Mouse (Mus musculus) cerebellum, adult (tissue): Measurements from ENCODE around the gene Dennd1b.

Experiments
- ATAC-seq: cut with Nextera tagmentation; 2 replicates; pipeline ENCODE4 v1.9.2; 2017; ENCODE audit warnings: mild to moderate bottlenecking, moderate library complexity, mixed read lengths; ENCODE audit not compliant: insufficient number of reproducible peaks, low FRiP score, low TSS enrichment

Gene Dennd1b

DNA sequence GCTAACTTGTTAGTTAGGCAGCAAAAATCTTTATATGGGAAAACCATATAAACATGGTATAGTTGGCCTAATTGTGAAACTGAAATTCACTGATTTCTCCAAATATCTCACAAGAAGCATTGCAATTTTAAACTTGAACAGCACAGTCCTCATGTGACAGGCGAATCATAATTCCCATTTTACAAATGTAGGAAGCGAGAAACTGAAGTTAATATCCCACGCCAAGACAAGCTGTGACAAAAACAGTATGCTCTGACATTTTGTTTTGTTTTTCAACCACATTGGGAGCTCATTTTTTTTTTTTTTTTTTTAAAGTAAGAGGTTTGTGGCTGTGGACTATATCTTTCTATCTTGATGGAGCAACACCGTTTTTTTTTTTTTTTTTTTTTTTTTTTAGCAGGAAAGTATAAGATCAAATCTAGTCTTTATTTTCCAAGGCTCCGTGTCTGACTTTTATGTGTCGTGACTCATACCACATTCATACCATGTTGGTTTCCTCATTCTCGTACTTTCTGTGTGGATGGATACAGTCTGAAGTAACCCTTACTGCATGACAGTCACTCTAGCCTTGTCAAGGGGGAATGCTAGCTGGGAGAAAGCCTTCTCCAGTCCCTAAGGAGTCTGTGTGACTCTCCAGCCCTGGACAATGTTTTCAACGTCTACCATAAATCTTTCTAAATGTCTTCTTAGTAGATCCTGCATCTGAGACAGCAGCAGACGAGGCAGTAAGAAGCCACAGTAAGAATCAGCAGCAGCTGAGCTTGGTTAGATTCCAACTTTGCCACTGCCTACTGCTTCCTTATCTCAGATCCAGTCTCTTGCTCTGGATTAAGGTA is 751 bp upstream of the Dennd1b start:
- ATAC-seq, result 0 out of 2 replicates have a peak, but pooled peaks have one; percentile 5

DNA sequence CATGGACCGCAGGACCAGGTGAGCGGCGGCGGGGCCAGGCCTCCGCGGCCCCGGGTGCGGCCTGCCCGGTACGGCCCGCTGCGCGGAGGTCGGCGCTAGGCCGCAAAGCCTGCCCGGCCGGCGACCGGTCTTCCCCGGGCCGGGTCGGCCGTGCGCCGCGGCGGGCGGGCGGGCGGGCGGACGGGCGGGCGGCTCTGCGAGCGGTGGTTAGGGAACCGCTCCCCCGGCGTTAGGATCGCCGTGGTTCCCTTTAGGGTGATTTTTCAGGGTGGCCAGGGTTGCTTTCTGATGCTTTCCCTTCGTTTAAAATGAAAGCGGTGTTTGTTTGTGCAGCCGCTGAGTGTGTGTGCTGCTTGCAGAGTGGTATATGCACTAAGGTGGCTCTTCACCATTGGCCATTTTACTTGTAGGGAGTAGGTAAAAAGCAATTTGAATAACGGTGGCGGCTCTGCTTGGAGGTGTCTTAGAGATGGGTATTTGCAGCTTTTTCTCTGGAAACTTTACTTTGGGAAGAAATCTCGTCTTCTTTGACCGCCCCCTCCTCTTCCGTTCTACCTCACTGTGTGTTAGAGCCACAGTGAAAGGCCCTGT is 728 bp downstream of the Dennd1b start:
- ATAC-seq, result peak; percentile 29

DNA sequence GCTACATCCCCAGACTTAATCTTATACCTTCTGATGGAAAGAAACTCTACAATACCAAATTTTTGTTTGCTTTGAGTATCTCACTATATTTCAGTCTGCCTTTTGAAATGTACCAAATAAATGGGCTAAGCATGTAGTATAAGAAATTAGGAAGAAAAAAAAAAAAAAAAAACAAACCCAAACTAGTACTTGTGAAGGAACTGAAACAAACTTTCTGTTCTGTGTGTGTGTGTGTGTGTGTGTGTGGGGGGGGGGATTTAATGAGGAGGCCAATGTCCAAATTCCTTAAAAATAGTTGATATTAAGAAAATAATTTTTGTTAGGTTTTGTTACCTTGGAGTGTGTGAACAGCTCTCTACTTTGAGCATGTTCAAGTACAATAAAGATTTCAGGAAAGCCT is 1.8 kb downstream of the Dennd1b start:
- ATAC-seq, result no peak

DNA sequence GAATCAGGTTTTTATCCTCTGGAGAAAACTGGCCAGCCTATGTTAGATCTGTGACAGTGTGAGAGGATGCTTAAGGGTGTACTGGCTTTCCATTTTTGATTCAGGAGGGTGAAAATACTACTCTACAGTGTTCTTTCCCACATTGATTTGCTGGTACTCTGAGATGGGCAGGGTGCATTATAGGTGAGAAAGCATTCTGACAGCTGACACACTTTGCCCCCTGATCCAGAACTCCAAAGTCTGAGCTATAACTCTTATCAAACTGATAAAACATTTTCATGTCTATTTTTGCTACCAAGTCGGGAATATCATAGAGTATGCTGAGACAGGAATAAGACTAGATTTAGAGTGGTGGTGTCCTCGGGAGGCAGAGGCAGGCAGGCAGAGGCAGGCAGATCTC is 2.3 kb downstream of the Dennd1b start:
- ATAC-seq, result no peak

DNA sequence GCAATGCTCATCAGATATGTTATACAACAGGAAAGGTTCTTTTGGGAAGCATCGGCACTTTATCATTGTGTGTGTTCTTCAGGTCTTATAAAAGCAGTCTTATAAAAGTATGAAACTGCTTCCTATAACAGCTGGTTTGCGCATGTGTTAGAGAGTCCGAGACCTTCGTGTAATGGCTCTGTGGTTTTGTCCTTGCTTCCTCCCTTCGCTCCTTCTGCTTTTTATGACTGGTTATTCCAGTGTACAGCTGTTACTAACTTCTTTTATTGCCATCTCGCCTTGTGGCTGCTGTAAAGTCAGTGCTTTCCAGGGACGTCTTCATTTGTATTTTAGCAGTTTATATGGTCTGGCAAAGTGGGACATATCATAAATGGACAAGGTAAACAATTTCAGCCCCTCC is 4.2 kb downstream of the Dennd1b start:
- ATAC-seq, result no peak

DNA sequence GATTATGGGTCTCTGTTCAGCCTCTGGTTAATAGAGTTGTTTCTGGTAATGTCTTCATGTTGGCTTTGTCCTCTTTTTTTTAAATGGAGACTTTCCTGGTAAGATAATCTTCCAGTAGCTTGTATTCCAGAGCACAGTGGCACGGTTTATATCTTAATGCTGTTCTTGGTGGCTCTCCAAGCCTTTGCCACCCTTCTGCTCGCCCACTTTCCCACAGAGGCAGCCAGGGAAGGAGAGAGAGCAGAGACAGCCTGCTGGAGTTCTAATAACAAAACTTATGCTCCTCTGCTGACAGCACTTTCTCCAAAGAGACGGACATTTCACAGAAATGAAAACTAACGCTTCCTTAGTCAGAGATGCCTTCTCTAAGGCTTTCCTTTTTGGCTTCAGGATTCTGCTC is 6.8 kb downstream of the Dennd1b start:
- ATAC-seq, result no peak

DNA sequence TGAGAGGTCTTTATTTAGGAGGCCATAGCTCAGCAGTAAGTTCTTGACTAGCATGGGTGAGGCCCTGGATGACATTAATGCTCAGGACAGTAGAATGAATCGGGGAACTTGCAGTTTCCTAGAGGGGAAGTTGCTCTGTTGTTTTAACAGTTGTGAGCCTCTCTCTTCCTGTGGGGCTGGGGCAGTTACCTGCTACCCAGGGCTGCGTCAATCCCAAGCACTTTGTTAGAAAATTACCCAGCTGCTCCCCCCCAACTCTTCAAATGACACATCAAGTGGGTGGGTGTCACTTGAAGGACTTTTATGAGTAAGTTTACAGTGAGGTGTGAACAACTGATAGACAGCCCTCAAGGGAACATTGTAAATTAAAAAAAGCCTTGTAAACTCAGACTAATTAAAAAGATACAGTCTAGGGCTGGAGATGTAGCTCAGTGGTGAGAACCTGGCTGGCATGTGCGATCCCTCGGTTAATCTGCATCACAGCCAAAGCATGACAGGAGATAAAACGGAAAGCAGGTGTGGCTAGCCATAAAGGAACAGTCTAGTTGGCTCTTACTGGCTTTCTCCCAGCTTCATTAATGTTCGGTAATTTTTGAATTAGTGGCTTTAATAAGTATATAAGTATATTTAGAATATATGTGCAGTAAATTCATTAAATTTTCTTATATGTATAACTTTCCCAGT is 10.4 kb downstream of the Dennd1b start:
- ATAC-seq, result no peak

DNA sequence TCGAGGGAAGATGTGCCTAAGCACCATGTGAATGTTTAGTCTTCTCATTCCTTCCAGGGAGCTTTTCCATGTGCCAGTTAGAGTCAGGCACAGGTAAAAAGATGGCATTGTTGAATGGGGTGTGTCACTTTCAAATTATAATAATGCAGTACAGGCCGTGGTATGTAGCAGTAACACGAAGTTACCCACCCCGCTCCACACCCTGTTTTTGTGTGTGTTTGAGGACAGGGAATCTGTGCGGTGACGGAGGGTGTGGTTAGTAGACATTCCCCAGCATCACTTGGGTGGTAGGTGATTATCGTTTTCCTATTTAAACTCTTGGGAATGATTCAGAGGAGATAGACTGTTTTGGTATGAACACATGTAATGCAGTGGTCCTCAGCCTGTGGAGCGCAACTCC is 11.6 kb downstream of the Dennd1b start:
- ATAC-seq, result no peak

DNA sequence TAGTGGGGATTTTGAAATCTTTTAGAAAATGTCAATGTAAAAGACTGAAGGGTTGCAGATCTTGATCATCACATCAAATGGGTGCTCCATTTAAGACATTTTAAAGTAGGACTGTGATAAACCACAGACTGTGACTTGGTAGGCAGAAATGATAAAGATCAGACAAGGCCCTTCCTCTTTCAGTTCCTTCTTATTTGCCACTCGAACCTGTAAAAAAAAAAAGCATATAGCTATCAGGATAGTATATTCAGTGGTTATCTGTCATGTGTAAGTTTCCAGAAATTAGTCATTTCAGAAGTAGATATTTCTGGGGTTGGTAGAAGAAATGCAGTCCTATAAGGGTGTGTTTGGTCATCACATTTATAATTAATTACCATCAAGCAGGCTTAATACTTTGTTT is 12.7 kb downstream of the Dennd1b start:
- ATAC-seq, result no peak

DNA sequence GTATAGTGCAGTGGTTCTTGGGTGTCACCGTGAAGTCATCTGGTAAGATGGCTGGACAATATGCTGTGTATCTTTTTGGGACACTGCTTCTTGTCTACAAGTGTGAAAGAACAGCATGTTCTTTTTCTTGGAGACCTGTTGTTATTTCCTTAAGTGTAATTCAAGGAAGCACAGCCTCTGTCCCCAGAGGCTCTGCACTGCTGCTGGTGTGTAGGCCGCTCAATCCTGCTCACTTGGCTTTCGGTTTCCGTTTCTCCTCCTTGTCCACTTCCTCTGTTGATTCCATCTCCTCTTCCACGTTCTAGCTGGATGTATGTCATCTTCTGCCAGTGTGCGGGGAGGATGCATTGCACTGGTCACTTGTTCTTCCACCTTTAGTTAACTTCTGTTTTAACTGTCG is 19.0 kb downstream of the Dennd1b start:
- no peak for ATAC-seq

DNA sequence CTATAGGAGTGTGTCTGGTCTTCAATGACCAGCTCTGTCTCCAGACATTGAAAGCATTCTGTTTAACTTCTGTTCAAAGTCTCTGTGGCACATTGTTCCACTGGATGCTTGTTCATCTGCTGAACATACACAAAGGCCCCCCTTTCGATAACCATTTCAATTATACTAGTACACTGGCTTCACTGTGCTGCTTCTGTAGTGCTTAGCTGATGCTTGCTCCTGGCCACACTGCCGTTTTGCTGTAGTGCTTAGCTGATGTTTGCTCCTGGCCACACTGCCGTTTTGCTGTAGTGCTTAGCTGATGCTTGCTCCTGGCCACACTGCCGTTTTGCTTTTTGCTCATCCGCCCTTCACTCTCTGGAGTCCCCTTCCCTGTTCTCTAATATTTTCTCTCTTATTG is 19.4 kb downstream of the Dennd1b start:
- no peak for ATAC-seq

DNA sequence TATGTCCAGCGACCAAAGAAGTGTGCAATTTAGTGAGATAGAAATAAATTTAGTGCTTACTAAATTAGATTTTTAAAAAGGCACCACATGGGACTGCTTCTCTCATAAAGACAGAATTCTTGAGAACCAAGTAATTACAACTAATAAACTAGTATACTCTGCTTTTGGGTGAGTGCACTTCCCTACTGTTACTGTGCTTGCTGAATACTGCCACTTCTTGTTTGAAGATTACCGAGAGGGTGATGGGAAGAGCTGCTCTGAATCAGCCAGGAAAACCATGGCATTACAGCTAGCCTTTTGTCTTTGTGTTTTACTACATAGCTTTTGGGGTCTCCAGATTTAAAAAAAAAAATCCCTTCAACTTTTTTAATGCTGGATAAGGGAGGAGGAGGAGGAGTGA is 19.8 kb downstream of the Dennd1b start:
- ATAC-seq, result no peak

DNA sequence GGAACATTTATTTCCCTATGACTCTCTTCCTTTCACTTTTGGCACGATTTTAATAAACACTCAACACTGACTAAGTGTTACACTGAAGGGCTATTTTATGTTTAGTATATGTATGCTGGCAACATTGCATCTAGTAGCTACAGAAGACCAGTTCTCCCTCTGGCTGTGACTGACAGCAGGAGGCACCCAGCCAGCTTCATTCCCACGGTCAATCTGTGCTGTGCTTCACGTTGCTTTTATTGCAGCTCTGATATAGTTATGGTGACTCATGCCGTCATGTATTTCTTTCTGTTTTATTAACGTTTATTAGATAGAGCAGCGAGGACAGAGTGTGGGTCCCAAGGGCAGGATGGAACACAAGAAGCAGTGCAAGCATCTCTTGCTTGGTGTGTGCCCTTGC is 20.2 kb downstream of the Dennd1b start:
- ATAC-seq, result 0 out of 2 replicates have a peak, but pooled peaks have one; percentile 64

DNA sequence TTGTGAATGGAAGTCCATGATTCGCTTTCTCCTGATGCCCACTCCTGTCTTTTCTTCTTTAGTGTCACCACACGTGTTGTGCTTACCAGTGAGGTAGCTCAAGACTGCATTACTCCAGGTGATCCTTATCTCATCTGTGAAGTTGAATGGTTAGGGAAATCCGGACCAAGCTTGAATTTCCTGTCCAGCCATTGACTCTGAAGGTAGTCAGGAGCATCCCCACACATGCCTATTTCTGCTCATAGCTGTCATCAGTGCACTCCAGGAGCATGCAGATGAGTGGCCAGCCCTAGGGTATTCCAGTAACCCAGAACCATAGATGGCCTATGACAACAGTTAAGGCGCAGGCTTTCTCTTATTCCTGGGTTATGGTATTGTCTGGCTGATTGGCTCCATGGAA is 20.9 kb downstream of the Dennd1b start:
- peak; percentile 42; the same call in 1 of the 2 replicates for ATAC-seq

DNA sequence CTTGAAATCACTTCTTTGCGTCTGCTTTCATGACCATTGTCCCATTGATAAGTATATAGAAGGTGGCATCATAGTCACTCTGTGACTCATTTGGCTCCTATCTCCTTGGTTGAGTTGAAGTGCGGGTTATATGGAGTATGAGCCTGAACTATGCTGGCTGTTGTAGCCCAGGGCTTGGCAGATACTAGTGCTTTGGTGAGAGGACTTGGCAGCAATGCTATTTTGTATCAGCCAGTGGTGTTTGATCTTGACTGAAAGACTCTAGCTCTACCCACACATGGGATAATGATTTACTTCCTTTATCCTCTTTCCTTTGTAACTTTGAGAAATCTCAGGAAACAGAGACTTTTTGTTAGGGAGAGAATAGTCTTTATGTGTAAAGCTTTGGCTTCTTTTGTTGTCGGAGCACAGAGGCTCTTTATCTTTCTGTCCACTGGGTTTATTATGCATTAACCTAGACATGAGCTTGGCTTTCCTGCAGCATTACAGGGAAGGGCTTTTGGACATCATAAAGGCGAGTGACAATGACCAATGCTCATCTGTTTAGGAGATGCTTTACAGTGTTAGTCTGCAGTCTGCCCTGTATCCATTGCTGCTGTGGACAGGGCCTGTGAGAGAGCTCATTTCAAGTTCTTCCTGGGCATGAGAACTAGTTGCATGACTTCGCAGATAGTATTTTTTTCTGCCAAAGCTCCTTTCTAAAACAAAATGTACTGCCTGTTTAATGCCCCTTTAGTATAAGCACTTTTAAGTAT is 29.3 kb downstream of the Dennd1b start:
- ATAC-seq, result no peak

DNA sequence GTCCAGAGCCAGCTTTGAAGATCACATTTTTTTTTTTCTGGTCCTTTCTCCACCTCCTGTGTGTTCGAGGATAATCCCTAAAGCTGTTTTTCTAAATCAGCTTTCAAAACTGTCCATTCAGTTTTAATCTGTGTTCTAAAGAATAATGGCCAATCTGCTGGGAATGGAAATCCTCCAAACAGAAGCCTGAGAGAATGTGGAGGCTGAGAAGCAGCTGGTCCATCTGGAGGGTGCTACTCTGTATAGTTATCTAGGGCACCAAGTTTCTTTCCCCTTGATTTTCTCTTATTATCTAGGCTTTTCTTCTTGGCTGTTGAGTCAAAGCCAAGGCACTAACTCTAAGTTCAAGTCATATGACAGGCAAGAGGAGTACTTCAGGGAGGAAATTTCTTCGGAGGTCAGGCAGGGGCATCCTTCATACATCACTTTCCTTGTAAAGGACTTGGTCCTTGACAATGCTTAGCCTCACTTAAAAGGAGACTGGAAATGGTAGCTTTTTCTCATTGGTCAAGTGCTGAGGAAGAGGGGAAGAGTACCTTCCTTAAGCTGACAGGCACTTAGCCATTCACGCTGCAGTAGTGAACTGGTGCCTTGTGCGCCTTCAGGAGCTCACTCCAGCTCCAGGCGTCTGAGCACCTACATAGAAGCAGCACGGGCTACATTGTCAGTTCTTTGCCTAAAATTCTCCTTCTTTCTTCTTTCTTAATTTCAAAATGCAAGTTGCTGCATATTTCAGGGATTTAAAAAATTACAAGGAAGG is 32.6 kb downstream of the Dennd1b start:
- no peak for ATAC-seq

DNA sequence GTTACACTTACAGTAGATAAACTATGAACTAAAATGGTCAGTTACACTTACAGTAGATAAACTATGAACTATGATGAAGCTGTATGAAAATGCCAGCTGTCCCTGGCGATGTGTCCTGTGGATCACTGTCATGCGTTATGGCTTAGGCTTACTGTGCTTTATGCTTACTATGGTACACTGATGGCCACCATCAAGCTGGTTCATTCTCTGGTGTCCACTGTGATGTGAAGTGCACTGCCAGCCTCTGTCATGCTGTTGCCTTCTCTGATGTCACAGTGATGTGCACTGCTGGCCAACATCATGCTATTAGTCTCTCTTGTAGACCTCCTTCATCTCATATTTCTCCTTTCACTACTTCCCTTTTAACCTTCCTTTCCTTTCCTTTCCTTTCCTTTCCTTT is 33.4 kb downstream of the Dennd1b start:
- no peak for ATAC-seq

DNA sequence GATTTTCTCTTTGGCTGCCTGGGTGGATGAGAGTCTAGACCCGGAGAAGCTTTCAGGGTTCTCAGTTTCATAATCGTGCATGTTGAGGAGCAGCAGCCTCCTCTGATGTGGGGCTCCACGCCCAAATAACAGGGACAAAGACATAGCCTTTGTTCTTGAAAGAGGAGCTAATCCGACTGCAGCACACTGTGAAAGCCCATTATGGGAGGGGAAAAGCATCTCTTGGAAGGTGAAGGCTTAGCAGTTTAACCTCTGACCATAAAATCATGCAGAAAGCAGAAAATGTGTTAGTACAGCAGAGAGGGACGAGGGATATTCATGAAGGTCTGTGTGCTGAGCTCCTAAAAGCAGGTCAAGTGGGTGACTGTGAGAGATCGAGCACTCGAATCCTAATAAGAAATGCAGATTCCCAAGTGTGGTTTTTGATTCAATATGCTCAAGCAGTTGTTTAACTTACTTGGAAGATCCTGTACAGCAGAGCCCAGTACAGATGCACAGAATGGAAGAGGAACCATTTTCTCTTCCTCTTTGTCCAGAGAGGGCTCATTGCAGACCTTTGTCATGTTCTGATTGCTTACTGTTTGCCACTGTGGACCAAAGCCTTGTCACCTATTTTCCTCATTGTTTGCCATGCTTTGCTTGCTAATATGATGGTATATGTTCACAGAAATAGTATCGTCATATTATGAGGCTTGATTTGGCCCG is 37.6 kb downstream of the Dennd1b start:
- ATAC-seq, result peak; percentile 45; the same call in 1 of the 2 replicates

DNA sequence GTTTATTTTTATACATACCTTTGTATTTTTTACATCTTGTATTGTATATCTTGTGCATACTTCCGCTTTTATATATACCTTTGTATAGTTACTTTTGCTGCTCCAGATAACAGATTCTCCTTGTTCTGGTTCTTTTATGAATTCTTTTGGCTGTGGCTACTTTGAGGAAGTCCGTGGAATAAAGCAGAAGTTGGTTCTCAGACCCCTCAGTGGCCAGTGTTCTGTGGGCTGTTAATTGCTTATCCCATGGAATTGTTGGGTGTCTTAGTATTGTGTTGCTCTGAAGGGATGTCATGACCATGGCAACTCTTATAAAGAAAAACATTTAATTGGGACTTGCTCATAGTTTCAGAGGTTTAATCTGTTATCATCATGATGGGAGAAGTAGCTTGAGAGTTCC is 40.3 kb downstream of the Dennd1b start:
- ATAC-seq, result no peak
